In genomic region chr19:58872381-58873259, GRCm38 (mm10) we compare ENCODE assay signal across 22 mouse cellular contexts.
DNase-seq lines count a peak whose midpoint lies in the region; ATAC-seq lines count a peak whose summit lies in the region.
"Had no signal": no experiment of that assay in that cellular context is flagged by ENCODE, and none has a peak within 500 bp of the region (broad histone marks: within the 10 kb centered on the region; RNA-seq: fewer than 3 reads in every experiment).

No protein-coding gene starts in this region.

- WGBS in kidney, embryonic 16.5 days, result 69% methylated on average over 11 of the region's 11 CpGs

- H3K27ac ChIP-seq in kidney, embryonic 16.5 days (ENCODE audit: low read length), result no peak overlapping the region
- H3K27ac ChIP-seq: embryonic facial prominence, embryonic 15.5 days; forebrain, embryonic 10.5 days; heart, embryonic 15.5 days; hindbrain, embryonic 13.5 days; hindbrain, postnatal 0 days had no signal

- 0 out of 2 replicates have a peak, but pooled peaks cover 4% of the 10 kb centered on the region for H3K4me1 ChIP-seq in kidney, embryonic 16.5 days (ENCODE audit: insufficient read depth, low read length)
- H3K4me1 ChIP-seq: embryonic facial prominence, embryonic 15.5 days; forebrain, embryonic 10.5 days; hindbrain, embryonic 13.5 days had no signal

- H3K9me3 ChIP-seq in kidney, embryonic 16.5 days (ENCODE audit: low read length), result no peaks in the 10 kb centered on the region
- H3K9me3 ChIP-seq: embryonic facial prominence, embryonic 15.5 days; forebrain, embryonic 10.5 days; heart, embryonic 15.5 days; hindbrain, embryonic 13.5 days had no signal

- ATAC-seq in kidney, embryonic 16.5 days (ENCODE audit: low FRiP score, low TSS enrichment), result no peak
- no peak for ATAC-seq in monocyte, adult 5-6 weeks (replicated peaks; ENCODE audit: insufficient number of reproducible peaks, low FRiP score, low TSS enrichment, poor library complexity, severe bottlenecking)
- ATAC-seq: forebrain, embryonic 14.5 days; hindbrain, postnatal 0 days; Patski had no signal

- no peak overlapping the region for H3K4me3 ChIP-seq in kidney, embryonic 16.5 days (ENCODE audit: low read length)
- H3K4me3 ChIP-seq: embryonic facial prominence, embryonic 15.5 days; erythroblast, embryonic 14.5 days; forebrain, embryonic 10.5 days; heart, embryonic 15.5 days; hindbrain, embryonic 13.5 days had no signal

- no peak overlapping the region for H3K4me2 ChIP-seq in kidney, embryonic 16.5 days (replicated peaks; ENCODE audit: low read depth, low read length)
- H3K4me2 ChIP-seq: embryonic facial prominence, embryonic 15.5 days; heart, embryonic 11.5 days; heart, embryonic 15.5 days; hindbrain, embryonic 13.5 days had no signal

- H3K36me3 ChIP-seq in kidney, embryonic 16.5 days (ENCODE audit: insufficient read depth, low read length), result no peaks in the 10 kb centered on the region
- no peaks in the 10 kb centered on the region for H3K36me3 ChIP-seq in splenic B cell, adult 2 months (ENCODE audit: control insufficient read depth, insufficient read depth, low read length, poor library complexity, severe bottlenecking)
- H3K36me3 ChIP-seq: embryonic facial prominence, embryonic 15.5 days; forebrain, embryonic 10.5 days; heart, embryonic 15.5 days; hindbrain, embryonic 13.5 days had no signal

- no peaks in the 10 kb centered on the region for H3K27me3 ChIP-seq in kidney, embryonic 16.5 days (ENCODE audit: insufficient read depth, low read length)
- no peaks in the 10 kb centered on the region for H3K27me3 ChIP-seq in splenic B cell, adult 2 months (ENCODE audit: control insufficient read depth, insufficient read depth, low read length, poor library complexity, severe bottlenecking)
- H3K27me3 ChIP-seq: embryonic facial prominence, embryonic 15.5 days; heart, embryonic 15.5 days; hindbrain, embryonic 13.5 days had no signal

- H3K9ac ChIP-seq in kidney, embryonic 16.5 days (replicated peaks; ENCODE audit: low read length), result no peak overlapping the region
- H3K9ac ChIP-seq: embryonic facial prominence, embryonic 15.5 days; heart, embryonic 15.5 days; hindbrain, embryonic 13.5 days had no signal

- peak; percentile 21 for DNase-seq in kidney, postnatal 14 days
- DNase-seq in ES-CJ7 (ENCODE audit: low read depth, low spot score) (peak; percentile 36), R1 (ENCODE audit: low read depth, low spot score) (peak; percentile 81)
- peak; percentile 43 for DNase-seq in splenic B cell, adult 2 months (ENCODE audit: low read depth, low spot score)
- no peak for DNase-seq in heart, adult 9 months (ENCODE audit: low spot score in 2 of 2)
- DNase-seq: cerebellum, adult 8-10 months; cerebellum, postnatal 14 days; embryo, embryonic 11 days; gastrocnemius, postnatal 10 days; heart, adult 18-20 months; heart, postnatal 14 days had no signal

Comparison
In these comparisons a context has a peak if more than half of its experiments do, and no peak if none do; other contexts are left out.
1. DNase-seq: peak in kidney, postnatal 14 days (single experiment), ES-CJ7 (single experiment), R1 (single experiment) and splenic B cell, adult 2 months (single experiment); none in heart, adult 9 months (0 of 2).